Mouse (Mus musculus) heart, adult 2 months (tissue): ENCODE results near the gene Crhr2. TPM values are rescaled to one million over a fixed set of nuclear protein-coding genes. Genes with fewer than 3 reads are reported as not detected.
A peak's percentile ranks its signal among the peaks of the same experiment; 100 is the strongest.

Experiments used
- DNase-seq, 2 experiments: peaks; one replicate each; pipeline ENCODE4 v3.0.0; 2021
- H3K27ac ChIP-seq: fragments of 200-600 bp; 2 replicates; pipeline ENCODE4 v1.8.1; 2022
- H3K27me3 ChIP-seq: fragments of 200-500 bp; 2 replicates; pipeline ENCODE4 v1.6.1; 2012; ENCODE audit warnings: mild to moderate bottlenecking, low read length, inconsistent platforms, mixed read lengths; ENCODE audit not compliant: control insufficient read depth, insufficient read depth
- H3K36me3 ChIP-seq: fragments of 200-500 bp; 2 replicates; pipeline ENCODE4 v1.6.1; 2012; ENCODE audit warnings: low read length, inconsistent platforms; ENCODE audit not compliant: control insufficient read depth, insufficient read depth
- H3K4me1 ChIP-seq: fragments of 200-500 bp; 2 replicates; pipeline ENCODE4 v1.6.1; 2011; ENCODE audit warnings: low read length; ENCODE audit not compliant: control insufficient read depth, insufficient read depth
- H3K4me3 ChIP-seq: fragments of 200-600 bp; 2 replicates; pipeline ENCODE4 v1.8.1; 2022
- H3K79me2 ChIP-seq: fragments of 200-500 bp; replicated peaks from 2 replicates; pipeline ENCODE4 v1.6.1; 2012; ENCODE audit warnings: mild to moderate bottlenecking, inconsistent platforms, low read length, moderate library complexity, mixed read lengths; ENCODE audit not compliant: control insufficient read depth, insufficient read depth
- H3K9ac ChIP-seq: fragments of 200-500 bp; 2 replicates; pipeline ENCODE4 v1.6.1; 2012; ENCODE audit warnings: low read depth, mild to moderate bottlenecking, control low read depth, inconsistent platforms, low read length, mixed read lengths
- CTCF ChIP-seq: fragments of 200-600 bp; IDR thresholded peaks from 2 replicates; pipeline ENCODE4 v1.8.1; 2022; ENCODE audit warnings: antibody characterized with exemption, mild to moderate bottlenecking, moderate library complexity
- EP300 ChIP-seq: fragments of 200-500 bp; IDR thresholded peaks from 2 replicates; pipeline ENCODE4 v1.6.1; 2011; ENCODE audit warnings: low read depth, low read length, control low read depth; ENCODE audit not compliant: insufficient read depth
- POLR2A ChIP-seq: fragments of 200-500 bp; IDR thresholded peaks from 2 replicates; pipeline ENCODE4 v1.6.1; 2011; ENCODE audit warnings: mild to moderate bottlenecking, low read depth, low read length, control low read depth; ENCODE audit not compliant: insufficient read depth
- WGBS: fragments of 180-500 bp; shearing (Covaris S2); methylation state at CpG from one replicate; pipeline ENCODE4 v1.1.7; 2018; 5-methylcytosine and 5-hydroxymethylcytosine counted together
- intact Hi-C: fragments of 180-260 bp; cut with DNase I; formaldehyde crosslinking; loops from one replicate; pipeline ENCODE4 v1.15.1; 2025
- polyA plus RNA-seq: library from polyadenylated mRNA; depleted of rRNA; stranded (reverse); fragments of >200 nt; gene quantifications from 2 replicates; pipeline ENCODE4 v1.2.3, GENCODE M21; 2012
- total RNA-seq, 2 experiments: library from RNA; stranded (reverse); gene quantifications; 2 replicates each; pipeline ENCODE4 v1.2.3; 2021

The Crhr2 gene
- total and polyA plus RNA-seq, 3 experiments = 18.2 to 51.7 (median 19.8) TPM

DNA sequence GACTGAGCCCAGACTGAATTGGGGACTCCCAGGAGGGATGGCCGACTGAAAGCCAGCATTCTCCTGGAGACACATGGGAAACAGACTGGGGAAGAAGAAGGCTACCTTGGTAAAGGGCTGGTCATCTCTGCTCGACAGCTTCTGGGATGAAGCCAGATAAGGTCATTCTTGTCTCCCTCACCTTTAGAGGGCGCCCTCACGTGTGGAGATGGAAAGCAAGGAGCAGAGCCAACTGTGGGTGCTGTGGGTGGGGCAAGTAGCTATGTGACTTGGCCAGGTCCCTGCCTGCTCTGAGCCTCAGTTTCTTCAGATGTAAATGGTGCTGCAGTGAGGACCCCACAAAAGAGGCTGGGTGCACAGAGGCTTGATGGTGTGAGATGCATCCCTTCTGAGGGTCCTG is 42.2 kb downstream of the Crhr2 start:
- H3K27me3 ChIP-seq = no peaks in the 10 kb centered on the region
- no peak for DNase-seq
- no peaks in the 10 kb centered on the region for H3K79me2 ChIP-seq
- H3K9ac ChIP-seq = no peak overlapping the region
- TF ChIP-seq CTCF (peak; percentile 43), EP300 (no peak)
- WGBS = 26% methylated on average over 4 of the region's 4 CpGs
- H3K4me1 ChIP-seq = no peaks in the 10 kb centered on the region
- no peak overlapping the region for H3K27ac ChIP-seq
- H3K4me3 ChIP-seq = no peak overlapping the region
- no peaks in the 10 kb centered on the region for H3K36me3 ChIP-seq
- intact Hi-C loops = loop anchor here (5.0 kb wide), 1 partner anchor 77 kb away; no protein-coding TSS in a partner anchor

DNA sequence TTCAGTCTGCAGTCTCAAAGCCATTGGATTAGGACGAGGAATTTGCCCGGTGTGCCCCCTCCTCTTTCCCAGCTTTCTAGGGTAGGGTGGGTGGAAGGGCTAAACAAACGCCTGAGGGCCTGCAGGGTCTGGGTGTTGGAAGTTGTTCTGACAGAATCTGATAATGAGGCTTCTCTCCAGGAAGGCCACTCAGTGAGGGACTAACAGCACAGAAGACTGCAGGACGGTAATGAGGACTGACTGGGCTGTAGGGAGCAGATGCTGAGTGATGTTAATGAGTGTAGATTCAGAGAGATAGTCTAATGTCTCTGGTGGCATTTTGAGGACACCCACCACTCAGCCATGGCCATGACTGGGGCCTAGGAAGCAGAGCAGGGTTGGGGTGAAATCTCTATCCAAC is 45.5 kb downstream of the Crhr2 start:
- H3K9ac ChIP-seq = no peak overlapping the region
- no peak overlapping the region for H3K4me3 ChIP-seq
- H3K79me2 ChIP-seq = no peaks in the 10 kb centered on the region
- intact Hi-C loops = no loop called here
- no peaks in the 10 kb centered on the region for H3K4me1 ChIP-seq
- H3K27me3 ChIP-seq = no peaks in the 10 kb centered on the region
- DNase-seq = no peak
- 51% methylated on average over 4 of the region's 4 CpGs for WGBS
- TF ChIP-seq POLR2A (no peak), CTCF (no peak), EP300 (no peak)
- no peak overlapping the region for H3K27ac ChIP-seq
- H3K36me3 ChIP-seq = no peaks in the 10 kb centered on the region

DNA sequence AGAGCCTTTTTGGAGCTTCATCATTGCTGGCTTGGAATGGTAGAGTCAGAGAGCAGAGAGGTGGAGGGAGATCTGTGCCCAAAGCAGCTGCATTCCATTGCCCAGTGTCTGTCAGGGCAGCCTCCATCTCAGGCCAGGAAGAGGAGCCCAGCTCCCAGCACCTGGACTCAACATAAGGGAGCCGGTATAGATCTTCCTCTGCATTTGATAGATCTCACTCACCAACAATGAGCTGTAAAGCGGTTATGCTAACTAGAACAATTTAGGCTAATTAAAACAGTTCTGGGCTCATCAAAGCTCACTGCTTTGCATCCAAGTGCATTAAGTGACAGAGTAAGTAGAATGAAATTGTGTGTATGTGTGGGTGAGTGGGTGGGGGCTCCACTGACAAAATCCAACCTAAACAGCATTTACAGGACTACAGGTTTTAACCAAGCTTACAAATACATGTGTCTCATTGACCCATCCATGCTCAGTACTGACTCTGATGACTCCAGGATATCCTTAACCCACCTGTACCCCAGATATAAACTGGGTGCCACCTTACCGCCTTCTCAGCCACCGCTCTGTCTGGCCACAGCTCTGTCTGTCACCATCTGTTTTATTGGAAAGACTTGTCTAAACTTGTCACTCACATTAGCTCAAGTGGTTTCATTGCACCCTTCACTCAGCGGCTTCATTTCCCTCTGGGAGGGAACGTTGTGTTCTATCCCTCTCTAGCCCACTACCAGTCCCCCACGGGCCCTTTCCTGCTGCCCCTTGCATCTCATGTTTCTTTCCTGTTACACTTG is 50.4 kb downstream of the Crhr2 start:
- Histone ChIP-seq H3K36me3 (no peaks in the 10 kb centered on the region; the same call in 1 of the 2 replicates), H3K4me3 (no peak overlapping the region), H3K27me3 (no peaks in the 10 kb centered on the region), H3K9ac (no peak overlapping the region), H3K4me1 (no peaks in the 10 kb centered on the region), H3K79me2 (no peaks in the 10 kb centered on the region), H3K27ac (no peak overlapping the region)
- no peak for TF ChIP-seq CTCF
- TF ChIP-seq EP300 = no peak
- no peak for TF ChIP-seq POLR2A
- DNase-seq = no peak
- intact Hi-C loops = no loop called here
- 65% methylated on average over 7 of the region's 7 CpGs for WGBS

DNA sequence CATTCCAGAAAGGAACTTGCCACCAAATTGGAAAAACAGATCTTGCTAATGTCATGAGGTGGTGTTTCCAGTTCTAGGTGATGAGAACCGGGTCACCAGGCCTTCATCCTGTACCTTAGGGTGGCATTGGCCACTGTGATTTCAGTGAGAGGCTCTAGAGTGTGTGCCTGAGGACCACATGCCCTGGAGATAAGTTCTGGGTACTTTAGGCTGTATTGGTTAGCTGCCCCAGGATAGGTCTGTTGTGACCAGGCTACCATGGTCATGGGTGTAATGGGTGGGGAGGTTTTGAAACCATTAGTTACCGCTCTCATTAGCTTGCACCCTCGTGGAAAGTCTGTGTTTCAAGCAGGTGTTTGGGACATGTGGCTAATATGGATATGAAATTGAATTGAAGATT is 51.4 kb downstream of the Crhr2 start:
- WGBS = 91% methylated on average over 3 of the region's 3 CpGs
- Histone ChIP-seq H3K27me3 (no peaks in the 10 kb centered on the region), H3K79me2 (no peaks in the 10 kb centered on the region), H3K4me3 (no peak overlapping the region), H3K27ac (no peak overlapping the region), H3K4me1 (no peaks in the 10 kb centered on the region), H3K36me3 (no peaks in the 10 kb centered on the region; the same call in 1 of the 2 replicates), H3K9ac (no peak overlapping the region)
- no peak for DNase-seq
- TF ChIP-seq EP300 = no peak
- TF ChIP-seq POLR2A = no peak
- TF ChIP-seq CTCF = no peak
- intact Hi-C loops = no loop called here

DNA sequence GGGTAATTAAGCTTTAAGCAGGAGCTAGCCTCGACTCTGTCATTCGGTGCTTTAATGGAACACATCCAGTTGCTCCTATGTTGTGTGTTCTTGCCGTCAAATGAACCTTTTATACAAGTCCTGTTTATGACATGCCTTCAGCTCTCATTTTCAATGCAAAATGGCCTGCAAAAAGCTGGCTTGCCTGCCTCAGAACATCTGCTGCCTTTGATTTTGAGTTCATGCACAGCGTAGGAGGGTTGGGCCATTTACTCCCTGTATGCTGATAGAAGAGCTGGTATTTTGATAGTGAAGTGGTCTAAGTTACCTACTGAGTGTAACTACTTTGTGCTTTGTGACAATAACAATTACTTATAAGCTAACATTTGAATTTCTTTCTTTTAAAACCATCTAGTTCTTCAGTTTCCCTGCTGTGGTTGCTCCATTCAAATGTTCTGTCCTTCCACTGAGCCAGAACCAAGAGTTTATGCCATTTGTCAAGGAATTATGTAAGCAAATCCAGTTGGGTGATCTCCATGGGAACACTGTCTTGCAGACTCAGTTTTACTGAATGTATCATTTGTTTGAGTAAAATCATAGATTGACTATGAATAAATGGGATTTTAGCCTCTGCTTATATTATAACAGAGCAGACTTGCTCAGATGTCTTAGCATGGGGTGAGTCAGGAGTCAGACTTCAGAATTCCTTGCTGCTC is 56.1 kb downstream of the Crhr2 start:
- Histone ChIP-seq H3K4me1 (no peaks in the 10 kb centered on the region), H3K79me2 (no peaks in the 10 kb centered on the region), H3K27me3 (no peaks in the 10 kb centered on the region), H3K4me3 (no peak overlapping the region), H3K27ac (no peak overlapping the region), H3K36me3 (no peaks in the 10 kb centered on the region; the same call in 1 of the 2 replicates), H3K9ac (no peak overlapping the region)
- DNase-seq = no peak
- no peak for TF ChIP-seq CTCF
- no peak for TF ChIP-seq EP300
- TF ChIP-seq POLR2A = no peak
- intact Hi-C loops = loop anchor here (10.0 kb wide), 1 partner anchor 88 kb away; no protein-coding TSS in a partner anchor
- WGBS = 91% methylated on average over 4 of the region's 4 CpGs

DNA sequence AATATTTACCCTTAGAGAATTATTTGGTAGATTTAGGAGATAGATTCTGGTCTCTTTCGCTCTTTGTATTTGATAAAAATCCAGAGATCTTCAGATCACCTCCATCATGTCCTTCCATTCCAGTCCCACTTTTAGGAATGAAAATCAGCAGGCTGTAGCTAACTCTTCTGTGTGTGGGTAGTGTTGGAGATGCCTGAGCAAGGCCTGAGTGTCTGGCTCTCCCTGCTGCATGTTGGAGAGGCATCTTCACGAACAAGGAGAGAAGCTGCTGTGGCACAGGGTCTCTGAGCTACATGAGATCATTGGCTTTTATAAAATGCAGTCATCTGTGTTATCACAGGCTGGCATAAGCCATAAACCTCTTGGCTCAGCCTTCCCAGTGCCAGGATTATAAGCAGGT is 66.9 kb downstream of the Crhr2 start:
- Histone ChIP-seq H3K27me3 (no peaks in the 10 kb centered on the region), H3K4me1 (no peaks in the 10 kb centered on the region), H3K9ac (no peak overlapping the region), H3K4me3 (no peak overlapping the region), H3K79me2 (no peaks in the 10 kb centered on the region), H3K36me3 (no peaks in the 10 kb centered on the region; the same call in 1 of the 2 replicates), H3K27ac (no peak overlapping the region)
- intact Hi-C loops = no loop called here
- WGBS = 87% methylated on average over 2 of the region's 2 CpGs
- no peak for DNase-seq
- no peak for TF ChIP-seq POLR2A
- TF ChIP-seq CTCF = no peak
- no peak for TF ChIP-seq EP300
